Mouse (Mus musculus) megakaryocyte-erythroid progenitor cell, adult 5 weeks (primary cell): ENCODE data around the gene BC061237. TPM values are rescaled to one million over a fixed set of nuclear protein-coding genes. Genes with fewer than 3 reads are reported as not detected.

Experiments used
- polyA plus RNA-seq: library from polyadenylated mRNA; stranded (reverse); fragments of >175 nt; gene quantifications from 2 replicates; pipeline ENCODE4 v1.2.3, GENCODE M21; 2012

Gene BC061237
- not detected in 2 replicates for polyA plus RNA-seq

DNA sequence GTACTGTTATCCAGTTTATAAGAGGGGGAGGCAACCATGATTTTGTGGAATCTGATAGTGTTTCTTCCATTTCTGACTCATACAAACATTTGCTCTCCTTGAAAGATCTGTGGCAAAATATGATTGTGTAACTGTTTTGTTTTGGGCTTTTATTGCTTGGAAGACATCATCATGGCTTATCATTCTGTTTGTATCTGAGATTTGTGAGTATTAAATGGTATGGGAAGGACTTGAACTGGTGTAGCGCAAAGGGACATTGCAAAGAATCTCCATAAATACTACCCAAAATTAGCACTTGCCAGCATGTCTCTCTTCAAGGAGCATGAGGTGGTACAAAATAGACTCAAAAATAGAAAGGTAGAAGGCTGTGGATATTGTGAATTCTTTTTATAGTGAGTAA lies at the start of gene BC061237:
TSS of gene BC061237 (plus strand) at position 301 of the 400 bp plus-strand sequence.

DNA sequence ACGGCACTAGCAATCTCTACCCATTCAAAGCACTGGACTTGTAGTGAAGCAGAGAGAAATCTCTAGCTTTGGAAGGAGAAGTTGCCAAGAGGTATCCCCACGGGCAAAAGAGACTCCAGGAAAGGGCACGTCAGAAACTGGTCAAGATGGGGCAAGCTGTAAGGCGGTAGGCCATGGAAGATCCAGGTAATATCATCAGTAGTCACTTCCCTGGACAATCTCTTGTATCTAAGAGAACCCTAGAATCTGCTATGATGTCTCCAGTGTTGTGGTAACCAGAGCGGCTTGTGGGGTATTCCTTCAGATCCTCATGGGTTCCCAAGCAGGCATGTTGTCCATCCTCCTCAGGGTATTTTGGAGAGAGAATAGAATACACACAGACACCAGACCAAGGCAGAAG lies 25.7 kb downstream of the BC061237 start, which contains the start of gene Gm17093:
TSS of gene Gm17093 (plus strand) at position 301 of the 400 bp plus-strand sequence.

Other genes starting within 250 kb of the BC061237 start
- not detected in 2 replicates for gene Gm8220, start 206.9 kb upstream of the BC061237 start, polyA plus RNA-seq
- not detected in 2 replicates for gene Gm5930, start 153.9 kb upstream of the BC061237 start, polyA plus RNA-seq
- not detected in 2 replicates for gene Gm8229, start 127.1 kb upstream of the BC061237 start, polyA plus RNA-seq
- not detected in 2 replicates for gene Gm3371, start 81.8 kb upstream of the BC061237 start, polyA plus RNA-seq
- not detected in 2 replicates for gene Gm8232, start 58.8 kb upstream of the BC061237 start, polyA plus RNA-seq
- not detected in 2 replicates for gene Gm17093, start 25.8 kb downstream of the BC061237 start, polyA plus RNA-seq
- not detected in 2 replicates for gene Gm8247, start 90.7 kb downstream of the BC061237 start, polyA plus RNA-seq
- gene Gm5624, start 135.5 kb downstream of the BC061237 start, polyA plus RNA-seq: not detected in 2 replicates
- not detected in 2 replicates for gene Gm8257, start 214.0 kb downstream of the BC061237 start, polyA plus RNA-seq